Mouse (Mus musculus): ENCODE results near the gene Plekha7.

DNA sequence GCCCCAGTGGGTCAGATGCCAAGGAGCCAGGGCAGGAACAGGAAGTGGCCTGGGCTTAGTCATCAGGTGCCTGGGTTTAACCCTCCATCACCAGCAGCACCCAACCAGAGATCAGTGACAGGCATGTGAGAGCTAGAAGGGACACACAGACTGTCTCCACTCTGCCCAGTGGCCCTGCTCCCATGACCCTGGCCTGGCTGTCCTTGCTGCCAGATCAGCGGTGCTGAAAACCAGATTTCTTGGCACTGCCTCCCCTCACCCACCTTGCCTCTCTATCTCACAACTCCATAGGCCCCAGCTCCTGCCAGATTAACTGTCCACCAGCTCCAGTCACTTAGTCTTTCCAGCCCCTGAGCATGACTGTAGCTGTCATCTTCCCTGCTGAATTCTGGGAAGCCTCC lies 107.2 kb downstream of the Plekha7 start:
- TF ChIP-seq POLR2A (IDR thresholded peaks at IDR 0.05; ENCODE audit: low read depth, low read length), result no peak
- no peak for TF ChIP-seq CTCF (IDR thresholded peaks at IDR 0.05; ENCODE audit: extremely low read depth, insufficient read depth, insufficient read length, insufficient replicate concordance)
